Mouse (Mus musculus) cerebellum, adult (tissue): ENCODE measurements around the gene Bcl2l1.
A peak's percentile ranks its signal among the peaks of the same experiment; 100 is the strongest.

Experiments
- ATAC-seq: cut with Nextera tagmentation; 2 replicates; pipeline ENCODE4 v1.9.2; 2017; ENCODE audit warnings: mild to moderate bottlenecking, moderate library complexity, mixed read lengths; ENCODE audit not compliant: insufficient number of reproducible peaks, low FRiP score, low TSS enrichment

Gene Bcl2l1

DNA sequence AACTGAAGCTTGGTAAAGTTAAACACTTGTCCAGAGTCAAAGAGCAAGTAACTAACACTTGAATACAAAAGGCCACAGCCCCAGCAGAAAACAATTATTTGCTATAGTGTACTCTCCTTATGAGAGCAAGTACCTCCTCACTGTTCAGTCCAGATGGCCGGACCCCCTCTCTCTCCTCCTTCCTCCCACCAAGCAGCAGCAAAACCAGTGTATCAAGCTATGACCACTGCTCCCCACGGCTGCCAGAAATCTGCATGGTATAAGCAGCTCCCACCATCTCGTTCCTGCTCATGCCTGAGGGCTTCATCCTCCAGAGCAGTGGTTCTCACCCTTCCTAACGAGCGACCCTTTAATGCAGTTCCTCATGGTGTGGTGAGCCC lies 26.4 kb downstream of the Bcl2l1 start:
- no peak for ATAC-seq

DNA sequence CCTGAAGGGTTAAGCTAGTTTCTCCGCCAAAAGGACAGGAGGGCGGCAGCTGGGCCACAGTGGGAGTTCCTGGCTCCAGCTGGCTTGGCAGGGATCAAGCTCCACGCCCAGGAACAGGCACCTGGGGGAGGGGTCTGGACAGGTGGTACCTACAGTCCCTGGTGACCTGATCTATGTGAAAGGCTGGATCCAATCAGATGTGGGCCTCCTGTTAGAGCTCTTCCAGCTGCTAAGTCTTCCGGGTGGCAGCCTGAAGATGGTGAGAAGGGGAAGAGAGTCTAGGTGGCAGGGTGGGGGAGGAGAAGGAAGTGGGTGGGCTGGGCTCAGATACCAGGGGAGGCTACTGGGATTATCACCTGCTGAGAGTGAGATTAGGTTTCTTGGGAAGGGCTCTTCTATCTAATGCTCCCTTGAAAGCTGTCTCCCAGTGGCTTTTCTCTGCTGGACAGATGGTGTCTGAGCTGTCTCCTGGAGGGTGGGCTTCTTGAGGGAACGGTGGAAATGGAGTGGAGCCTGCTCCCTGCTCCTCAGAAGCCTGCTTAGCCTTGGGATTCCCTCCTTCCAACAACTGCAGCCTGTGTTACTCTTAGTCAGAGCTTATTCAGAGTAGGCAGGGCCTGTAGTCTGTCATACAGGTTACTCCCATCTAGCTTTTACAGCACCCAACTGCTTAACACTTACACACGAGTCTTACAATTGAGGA lies 27.0 kb downstream of the Bcl2l1 start:
- peak; percentile 70 for ATAC-seq

DNA sequence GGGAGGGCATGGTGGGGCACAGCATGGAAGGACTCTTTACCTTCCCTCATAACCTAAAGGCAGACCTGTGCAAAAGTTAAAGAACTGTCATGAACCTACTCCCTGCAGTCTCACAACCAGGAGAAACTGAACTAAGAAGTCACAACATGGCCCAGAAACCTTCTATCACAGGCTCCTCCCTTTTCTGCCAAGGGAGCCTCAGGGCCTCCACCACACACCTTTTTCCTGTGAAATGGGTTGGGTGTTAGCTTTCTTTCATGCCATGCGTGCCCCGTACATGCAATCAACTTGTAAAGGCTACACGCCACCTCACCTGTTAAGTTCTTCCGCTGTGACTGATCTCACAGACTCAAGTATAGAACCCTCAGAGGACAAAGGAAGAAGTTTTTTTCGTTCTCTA lies 28.4 kb downstream of the Bcl2l1 start:
- ATAC-seq: no peak

DNA sequence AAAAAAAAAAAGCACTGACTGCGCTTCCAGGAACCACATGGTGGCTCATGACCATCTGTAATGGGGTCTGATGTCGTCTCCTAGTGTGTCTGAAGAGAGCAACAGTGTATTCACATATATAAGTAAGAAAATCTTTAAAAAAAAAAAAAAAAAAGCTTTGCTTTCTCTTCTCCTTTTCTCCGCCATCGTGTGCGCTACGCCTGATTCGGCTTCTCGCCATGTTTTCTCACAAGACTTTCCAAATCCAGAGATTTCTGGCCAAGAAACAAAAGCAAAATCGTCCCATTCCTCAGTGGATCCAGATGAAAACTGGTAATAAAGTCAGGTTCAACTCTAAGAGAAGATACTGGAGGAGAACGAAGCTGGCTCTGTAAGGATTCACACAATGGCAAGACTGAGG lies 29.2 kb downstream of the Bcl2l1 start:
- ATAC-seq: no peak

DNA sequence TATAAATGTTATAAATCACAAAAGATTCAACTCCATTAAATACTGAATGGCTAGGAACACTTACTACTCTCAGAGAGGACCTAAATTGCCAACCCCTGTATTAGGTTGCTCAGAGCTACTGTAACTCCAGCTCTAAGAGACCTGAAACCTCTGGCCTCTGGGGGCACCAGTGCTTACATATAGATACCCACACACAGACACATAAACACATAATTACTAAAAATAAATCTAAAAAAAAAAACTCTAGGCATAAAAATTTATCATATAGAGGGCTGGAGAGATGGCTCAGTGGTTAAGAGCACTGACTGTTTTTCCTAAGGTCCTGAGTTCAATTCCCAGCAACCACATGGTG lies 30.8 kb downstream of the Bcl2l1 start:
- no peak for ATAC-seq

DNA sequence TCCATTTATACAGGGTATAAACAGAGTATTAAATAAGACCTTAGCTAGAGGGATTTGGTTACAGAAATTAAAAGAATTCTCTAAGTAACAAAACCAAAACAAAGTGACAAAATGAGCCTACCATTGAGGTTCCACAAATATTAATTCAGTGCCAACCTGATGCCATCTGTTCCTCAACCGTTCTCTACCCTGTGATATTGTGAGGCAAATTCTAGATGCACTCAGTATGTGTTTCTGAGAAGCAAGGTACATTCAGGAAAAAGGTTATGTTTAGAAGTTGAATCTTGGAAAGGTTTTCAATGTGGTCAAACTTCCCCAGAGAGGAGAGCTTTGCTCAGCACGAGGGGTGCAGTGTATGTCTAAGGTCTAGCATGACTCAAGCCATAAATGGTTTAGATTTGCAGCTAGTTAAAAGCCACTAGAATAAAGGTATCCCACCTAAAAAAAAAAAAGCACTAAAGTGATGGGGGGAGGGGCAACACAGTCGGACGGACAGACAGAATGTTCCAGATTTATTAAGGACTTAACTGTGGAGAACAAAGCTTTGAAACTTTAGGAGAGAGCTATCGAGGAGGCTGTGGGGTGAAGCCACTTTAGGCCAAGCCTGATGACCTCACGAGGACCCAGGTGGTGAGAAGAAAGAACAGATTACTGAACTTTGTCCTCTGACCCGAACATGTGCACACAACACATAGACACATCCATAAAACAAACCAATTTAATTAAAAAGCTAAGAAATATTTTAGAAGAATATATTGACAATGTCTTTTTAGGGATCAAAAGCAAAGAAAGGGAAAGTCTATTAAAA lies 31.4 kb downstream of the Bcl2l1 start:
- ATAC-seq: peak; percentile 63; the same call in 1 of the 2 replicates

DNA sequence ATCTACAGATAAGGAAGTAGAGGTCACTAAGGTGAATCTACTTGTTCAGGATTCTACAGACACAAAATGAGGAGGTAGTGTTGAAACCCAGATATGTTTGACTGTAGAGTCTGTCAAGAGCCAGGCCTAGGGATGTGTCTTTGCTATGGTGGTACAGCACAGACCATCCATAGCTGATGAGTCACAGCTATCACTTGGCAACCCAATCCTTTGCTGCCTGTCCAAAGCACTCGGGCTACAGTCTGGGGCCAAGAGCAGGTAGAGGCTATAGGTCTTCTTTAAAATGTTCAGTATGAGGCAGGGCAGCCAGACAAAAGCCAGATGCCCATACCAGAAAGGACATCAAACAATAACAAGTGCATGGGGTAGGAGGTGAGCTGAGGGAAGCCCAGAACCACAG lies 33.9 kb downstream of the Bcl2l1 start:
- no peak for ATAC-seq

DNA sequence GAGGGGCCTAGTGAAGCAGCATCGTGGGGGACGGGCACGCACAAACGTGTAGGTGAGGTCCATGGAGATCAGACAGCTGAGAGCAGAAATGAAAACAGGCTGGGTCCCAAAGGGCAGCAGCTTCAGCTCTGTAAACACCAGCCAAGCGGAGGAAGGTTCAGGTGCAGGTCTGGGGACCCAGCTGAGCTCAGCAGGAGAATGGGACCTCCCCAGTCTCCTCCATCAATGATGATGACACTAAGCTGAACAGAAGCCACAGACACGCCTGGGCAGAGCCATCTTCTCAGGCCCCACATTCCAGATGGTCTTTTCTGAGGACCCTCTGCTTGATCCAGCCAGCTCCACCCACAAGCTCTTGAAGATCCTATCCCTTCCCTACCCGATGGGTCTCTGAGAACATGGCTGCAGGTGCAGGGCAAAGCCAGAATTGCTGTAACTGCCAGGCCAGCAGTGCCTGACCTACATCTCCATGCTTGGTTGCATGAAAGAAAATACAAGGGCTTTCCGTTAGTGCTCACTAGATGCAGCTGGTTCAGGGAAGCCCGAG lies 37.2 kb downstream of the Bcl2l1 start:
- no peak; the same call in 1 of the 2 replicates for ATAC-seq

DNA sequence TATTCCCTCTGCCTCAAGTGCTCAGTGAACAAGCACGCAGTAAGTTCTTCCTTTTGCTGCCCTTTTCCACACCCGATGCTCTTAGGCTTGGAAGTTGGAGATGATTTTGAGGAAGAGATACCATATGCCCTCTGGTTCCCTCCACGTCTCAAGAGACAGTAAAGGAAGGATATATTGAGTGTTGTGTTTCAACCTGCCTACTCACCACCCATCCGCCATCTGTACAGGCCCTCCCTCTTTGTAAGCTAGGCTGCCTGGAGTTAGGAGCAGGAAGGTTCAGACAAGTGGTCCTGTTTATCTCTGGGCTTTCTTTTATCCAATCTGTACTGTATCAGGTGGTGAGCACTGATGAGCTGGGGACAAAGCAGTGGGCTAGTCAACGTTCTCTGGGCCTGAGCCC lies 38.1 kb downstream of the Bcl2l1 start:
- ATAC-seq: no peak

DNA sequence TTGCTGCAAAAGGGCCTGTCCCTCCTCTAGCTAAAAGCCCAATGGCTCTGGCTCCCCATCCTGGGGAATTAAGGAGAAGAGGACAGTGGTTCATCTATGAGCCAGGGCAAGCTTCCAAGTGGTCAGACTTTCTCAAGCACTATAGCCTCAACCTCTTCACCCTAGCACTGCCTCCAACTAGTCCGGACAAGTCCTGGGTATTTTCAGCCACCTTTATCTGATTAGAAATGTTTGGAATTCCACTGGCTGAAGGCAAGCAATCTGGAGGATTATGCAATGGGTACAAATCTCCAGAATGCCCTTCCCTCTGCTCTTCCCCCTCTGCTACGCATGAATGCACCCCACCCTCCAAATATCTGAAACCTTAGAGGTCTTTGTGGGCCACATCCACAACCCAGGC lies 39.1 kb downstream of the Bcl2l1 start:
- no peak for ATAC-seq

DNA sequence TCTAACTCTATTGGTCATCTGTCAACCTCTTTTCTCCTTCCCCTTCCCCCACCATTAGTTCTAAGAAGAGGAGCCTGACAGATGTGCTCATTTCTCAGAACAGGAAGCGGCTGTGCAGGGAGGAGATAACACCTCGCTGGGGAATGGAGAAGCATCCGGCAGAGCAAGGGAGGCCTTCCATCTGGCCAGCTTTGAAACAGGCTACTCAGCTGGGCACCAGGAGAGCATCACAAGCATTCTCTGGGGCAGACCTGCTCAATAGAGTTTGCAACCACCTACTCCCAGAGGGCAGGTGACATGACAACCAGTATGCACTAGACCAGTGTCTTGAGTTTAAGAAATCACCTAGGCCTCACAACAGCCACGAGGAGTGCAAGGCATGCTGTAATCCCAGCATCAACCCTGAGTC lies 41.9 kb downstream of the Bcl2l1 start:
- no peak for ATAC-seq

DNA sequence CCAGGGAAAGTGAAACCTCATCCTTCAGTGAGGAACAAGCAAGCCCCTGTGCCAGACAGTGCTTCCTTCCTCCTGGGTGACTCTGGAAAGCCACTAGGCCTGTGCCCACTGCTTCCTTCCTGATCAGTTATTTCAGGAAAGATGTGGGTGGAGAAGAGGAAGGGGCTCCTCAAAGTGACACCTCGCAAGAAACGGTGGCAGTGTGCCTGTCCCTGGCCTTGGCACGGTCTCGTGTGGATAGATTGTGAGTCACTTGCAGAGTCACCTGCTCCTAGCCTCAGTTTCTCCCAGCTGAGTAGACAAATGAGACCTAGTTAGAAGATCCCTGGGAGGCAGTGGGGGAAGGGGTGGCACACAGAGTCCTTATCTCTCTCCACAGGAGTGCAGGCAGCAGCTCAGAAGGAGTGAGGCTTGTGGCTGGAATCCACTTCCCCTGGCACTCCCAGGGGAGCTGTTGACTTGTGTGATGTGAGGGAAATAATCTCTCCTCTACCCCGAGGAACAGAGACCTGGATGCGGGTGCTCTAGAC lies 42.6 kb downstream of the Bcl2l1 start:
- ATAC-seq: no peak

DNA sequence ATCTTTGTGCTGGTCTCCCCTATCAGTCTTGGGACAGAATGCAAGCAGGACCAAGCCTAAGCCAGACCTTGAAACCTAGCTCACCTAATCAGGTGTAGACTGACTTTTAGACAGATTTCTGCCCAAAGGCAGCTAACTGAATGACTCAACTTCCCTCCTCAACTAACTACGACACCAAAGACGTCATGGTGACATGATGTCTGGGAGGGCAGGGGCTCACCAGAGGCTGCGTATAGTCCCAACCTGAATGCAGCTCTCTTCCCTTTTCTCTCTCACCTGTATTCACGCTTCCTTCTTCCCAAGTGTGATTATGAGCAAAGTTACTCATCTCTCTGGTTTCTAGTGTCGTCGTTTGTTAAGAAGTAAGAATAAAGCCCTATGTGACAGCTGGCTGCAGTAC lies 44.0 kb downstream of the Bcl2l1 start:
- ATAC-seq: no peak

DNA sequence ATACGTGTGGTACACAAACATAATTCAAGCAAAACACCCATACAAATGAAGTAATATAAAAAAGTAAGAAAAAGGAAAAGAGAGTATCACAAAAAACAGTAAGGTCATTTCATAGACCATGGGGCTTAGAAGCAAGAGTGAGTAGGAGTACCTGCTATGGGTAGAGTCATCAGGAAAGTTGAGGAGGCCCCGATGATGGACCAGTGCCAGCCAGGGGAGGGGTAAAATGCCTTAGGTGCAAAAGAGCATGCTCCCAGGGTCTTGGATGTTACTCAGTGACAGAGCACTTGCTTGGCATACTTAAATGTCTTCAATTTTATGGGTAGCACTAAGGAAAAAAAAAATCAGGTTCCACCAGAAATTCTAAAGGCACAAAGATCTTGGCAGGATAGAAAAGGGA lies 44.4 kb downstream of the Bcl2l1 start:
- no peak for ATAC-seq

DNA sequence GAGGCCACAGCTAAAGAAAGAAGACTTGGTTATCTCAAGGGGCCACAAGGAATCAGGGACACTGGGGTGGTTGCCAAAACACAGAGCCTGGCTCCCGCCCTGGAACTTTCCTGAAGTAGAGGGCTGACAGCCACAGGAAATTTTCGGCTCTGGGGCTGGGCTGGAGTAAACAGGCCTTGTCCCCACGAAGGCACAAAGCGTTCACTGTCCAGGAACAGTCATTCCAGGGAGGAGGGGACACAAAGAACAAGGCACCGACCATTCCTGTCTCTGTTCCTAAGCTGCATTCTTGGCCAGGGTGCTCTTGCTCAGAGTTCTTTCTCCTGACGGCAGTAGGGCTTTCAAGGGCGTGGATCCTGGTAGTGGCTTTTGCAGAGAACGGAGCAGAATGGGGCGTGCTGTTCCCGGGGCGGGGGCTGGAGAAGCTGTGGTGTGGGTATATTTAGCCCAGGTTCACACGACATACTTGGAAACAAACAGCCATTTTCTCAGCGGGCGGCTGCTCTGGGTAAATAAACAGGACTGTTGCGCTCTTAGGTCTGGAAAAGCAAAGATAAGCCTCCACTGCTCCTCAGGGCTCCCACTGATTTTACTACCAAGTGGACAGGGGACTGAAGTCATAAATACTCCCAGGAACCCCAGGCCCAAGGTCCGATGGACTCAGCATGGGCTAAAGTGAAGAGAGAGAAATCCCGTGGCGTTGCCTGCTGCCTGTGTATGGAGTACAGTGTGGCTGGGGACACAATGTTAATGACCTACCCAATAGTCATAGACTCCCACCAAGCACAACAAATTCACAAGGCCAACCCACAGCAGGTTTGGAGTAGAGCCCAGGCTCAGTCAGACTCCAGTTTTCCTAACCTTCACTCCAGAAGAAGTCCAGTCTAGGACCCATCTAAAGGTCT lies 45.8 kb downstream of the Bcl2l1 start:
- ATAC-seq: peak; percentile 69

DNA sequence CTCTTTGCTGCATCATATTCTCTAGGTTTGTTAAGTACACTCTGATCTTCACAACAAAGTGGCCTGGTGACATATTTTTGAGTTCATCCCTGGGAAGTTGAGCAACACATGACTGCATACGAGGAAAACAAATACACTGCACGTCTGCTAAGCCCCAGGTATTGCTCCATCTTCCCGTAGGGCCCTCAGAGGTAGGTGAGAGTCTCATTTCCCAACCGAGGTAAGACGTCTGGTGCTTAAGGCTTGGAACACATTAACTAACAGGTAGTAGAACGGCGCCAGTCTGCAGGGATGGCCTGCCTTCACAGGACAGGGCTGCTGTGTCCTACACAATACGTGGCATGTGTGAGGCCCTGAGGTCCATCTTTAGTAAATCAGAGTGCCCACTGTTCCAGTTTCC lies 46.9 kb downstream of the Bcl2l1 start:
- no peak for ATAC-seq

DNA sequence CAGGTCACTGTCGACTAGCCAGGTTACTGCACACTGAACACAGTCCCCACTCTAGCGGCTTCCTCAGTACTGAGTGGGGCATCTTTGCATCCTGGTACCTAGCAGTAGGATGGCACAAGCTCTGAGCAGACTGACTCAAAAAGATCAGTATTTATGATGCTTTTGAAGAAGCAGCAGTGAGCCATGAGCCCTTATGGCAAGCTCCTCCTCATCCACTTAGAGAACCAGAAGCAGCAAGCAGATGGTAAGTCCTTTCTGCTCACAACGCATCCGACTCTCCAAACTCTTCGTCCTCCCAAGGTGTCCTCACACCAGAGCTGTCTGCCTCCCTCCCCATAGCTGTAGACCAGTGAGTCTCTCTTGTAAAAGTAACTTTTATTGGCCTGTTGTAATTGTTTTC lies 48.3 kb downstream of the Bcl2l1 start:
- no peak for ATAC-seq

DNA sequence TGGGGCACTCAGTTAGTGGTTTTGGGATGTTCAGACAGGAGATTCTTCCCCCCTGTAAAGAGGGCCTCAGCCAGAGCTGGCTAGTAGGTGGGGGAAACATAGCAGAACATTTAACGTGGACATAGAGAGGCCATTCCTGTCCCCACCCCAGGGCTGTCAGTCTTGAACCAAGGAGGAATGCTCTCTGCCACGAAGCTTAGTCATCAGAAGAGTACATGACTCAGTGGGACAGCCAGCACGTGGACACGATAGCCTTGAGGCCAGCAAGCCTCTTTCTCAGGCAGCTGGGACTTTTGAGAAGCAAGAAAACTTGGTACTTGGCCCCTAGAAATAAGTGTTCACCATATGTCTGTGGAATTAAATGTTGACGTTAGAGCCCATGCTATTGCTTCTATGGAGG lies 48.9 kb downstream of the Bcl2l1 start:
- no peak for ATAC-seq

DNA sequence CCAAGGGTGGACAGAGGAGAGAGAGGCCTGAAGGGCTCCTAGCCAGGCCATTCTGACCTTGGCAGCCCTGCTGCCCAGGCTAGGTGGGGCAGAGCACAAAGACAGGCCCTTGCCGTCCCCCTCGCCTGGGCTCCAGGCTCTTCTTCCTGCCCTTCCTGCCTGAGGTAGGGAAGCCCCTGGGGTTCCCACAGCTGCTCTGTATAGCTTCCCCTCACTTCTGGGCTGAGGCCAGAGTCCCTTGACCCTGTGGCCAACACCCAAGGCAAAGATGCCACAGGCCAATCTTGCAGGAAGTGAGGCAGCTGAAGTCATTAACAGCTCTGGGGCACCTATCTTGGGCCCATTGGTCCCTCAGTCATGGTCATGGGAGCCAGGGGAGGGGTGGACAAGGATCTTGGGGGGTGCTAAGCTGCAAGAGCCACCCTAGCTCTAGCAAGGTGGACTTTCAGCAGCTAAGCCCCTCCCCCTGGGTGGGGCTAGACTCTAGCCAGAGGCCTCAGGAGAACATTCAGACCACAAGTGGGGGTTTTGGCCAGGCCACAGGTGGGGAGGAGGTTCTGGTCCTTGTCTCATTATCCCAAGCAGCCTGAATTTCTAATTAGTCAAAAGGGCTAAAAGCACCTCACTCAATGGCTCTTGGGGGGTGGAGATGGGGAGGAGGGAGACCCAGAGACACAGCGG lies 50.4 kb downstream of the Bcl2l1 start:
- ATAC-seq: no peak

DNA sequence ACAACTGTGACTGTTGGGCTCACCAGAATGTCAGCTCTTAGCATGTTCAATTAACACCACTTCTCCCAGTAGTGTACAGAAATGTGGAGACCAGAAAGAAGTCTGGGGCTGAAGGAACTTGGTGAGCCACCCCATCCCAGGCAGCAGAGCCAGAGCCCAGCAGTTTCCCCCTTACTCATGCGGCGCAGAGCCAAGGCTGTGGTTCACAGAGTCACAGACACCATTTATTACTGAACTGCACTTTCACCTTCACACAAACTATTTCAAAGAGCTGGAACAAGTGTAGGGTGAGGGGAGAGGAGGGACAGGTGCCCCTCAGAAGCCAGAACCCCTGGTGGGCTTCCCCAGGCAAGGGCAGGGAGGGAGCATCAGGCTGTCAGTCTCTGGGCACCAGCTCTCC lies 51.1 kb downstream of the Bcl2l1 start:
- no peak for ATAC-seq
